Mouse (Mus musculus): ENCODE results near the gene Gm42715. TPM values are rescaled to one million over a fixed set of nuclear protein-coding genes. Genes with fewer than 3 reads are reported as not detected.
"Not testable (repeated sequence)": the region's sequence is repeated elsewhere in the genome, so short reads cannot be mapped to it uniquely, and the experiment has no call there.

Gm42715 gene
- 10 to 100 TPM; 19.6 to 20.2 TPM for total RNA-seq (2021)
- long read RNA-seq, experiment 1, partial matches to known transcripts: 0 of 6 reads
- long read RNA-seq, experiment 1, other reads (novel, unspliced or antisense): 6 of 6 reads
- long read RNA-seq, experiment 2, partial matches to known transcripts: 0 of 1 reads
- long read RNA-seq, experiment 2, other reads (novel, unspliced or antisense): 1 of 1 reads

DNA sequence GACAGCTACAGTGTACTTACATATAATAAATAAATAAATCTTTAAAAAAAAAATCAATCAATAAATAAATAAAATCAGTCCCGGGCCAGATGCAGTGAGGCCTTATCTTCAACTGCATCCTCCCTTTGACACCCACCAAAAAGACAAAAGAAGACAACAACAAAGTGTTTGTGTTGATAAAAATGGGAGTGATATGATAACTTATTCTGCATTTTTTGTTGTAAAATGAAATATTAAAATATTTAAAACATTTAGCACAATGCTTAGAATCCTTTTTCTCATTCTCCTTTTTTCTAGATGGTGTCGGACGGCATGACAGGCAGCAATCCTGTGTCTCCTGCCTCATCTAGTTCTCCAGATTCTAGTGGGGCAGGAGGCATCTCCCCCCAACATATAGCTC is at the start of gene Gm42715:
TSS of gene Gm42715 (plus strand) at position 301 of the 400 bp plus-strand sequence.
- DNase-seq: no peak

GRCm38 (mm10) chr7:127470011-127470715 is 49.2 kb upstream of the Gm42715 start:
- peak in 1 of 2 experiments; percentile 37 for DNase-seq

GRCm38 (mm10) chr7:127470743-127471645 is 48.4 kb upstream of the Gm42715 start:
- peak; percentile 92 for DNase-seq

DNA sequence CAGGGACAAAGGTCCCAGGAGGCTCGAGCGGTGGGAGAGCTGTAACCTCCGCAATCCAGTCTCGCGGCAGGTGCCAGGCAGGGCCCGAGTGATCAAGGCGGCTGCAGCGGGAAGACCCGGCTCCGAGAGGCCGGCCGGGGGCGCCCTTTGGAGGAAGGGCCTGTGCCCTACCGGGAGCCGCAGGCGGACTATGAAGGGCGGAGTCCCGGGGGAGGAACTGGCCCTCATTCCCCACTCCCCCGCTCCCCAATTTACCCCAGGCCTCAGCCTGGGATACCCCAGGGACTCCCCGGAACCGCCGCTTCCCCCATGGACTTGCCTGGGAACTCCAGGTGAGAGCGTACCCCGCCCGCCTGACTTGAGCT is 47.8 kb upstream of the Gm42715 start:
- DNase-seq: peak; percentile 49 to 75

DNA sequence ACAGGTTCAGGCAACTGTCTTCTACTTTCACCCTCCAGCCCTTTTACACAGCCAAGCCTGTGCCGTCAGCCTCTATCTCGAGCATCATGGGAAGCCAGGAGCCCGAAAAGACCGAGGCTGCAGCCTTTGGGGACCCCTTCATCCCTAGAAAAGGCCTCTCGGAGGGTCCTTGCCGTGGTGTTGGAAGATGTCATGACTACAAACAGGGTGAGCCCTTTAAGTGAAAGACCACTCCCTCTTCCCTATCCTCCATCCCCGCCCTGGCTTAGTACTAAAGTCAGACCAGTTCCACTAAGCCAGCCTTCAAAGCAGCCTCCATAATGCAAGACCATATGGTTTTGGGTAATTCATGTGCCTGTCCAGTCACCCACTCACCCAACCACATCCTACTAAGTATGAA is 47.3 kb upstream of the Gm42715 start:
- DNase-seq: no peak

- DNase-seq: no peak
These were observed 45.7 kb upstream of the Gm42715 start for GRCm38 (mm10) chr7:127473705-127474104.

DNA sequence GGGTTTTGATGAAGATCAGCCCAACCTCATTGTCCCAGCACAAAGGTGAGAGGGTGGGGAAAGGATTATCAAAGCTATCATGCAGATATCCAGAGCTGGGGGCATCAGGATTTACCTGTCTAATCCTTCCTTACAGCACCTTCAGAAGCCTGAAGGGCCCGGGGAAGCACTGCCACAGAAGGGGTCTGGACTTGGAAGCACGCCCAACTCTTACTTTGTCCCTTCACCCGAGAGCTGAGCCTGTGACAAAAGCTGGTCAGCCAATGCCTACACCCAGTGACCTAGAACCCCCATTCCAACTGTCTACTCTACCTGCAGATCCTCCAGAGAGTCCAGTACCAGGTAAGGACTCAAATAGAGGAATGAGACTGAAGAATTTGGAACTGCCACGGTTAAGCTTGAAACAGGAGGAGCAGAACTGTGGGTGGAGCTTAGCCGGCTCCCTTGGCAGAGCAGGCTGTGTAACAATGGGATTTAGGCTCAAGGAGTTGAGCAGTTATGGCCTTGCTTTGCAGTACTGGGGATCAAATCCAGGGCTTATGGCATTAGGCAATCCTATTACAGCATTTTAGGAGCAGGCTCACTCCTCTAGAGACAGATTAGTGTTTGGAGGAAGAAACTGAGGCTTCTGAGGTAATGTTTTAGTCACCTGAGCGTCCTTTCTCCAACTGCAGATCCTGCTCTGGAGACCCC is 44.9 kb upstream of the Gm42715 start:
- no peak for DNase-seq

GRCm38 (mm10) chr7:127475186-127475740 is 44.1 kb upstream of the Gm42715 start:
- DNase-seq: no peak

GRCm38 (mm10) chr7:127476336-127476735 is 43.0 kb upstream of the Gm42715 start:
- no peak for DNase-seq

DNA sequence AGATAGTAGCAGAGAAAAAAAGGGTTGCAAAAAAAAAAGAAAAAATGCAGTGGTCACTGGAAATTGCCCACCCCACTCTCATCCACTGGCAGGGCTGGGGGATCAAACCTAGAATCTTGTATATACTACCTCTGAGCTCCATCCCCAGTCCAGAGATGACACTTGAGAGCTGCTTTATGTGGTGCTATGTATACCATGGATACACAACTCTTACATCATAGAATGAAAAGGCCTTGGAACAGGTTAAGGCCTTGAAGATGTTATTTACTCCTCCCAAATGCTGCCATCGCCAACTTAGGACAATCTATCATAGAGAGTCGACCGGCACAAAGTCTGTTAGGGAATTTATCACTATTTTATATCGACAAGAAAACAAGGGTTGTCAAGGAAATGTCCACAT is 42.5 kb upstream of the Gm42715 start:
- DNase-seq: no peak

DNA sequence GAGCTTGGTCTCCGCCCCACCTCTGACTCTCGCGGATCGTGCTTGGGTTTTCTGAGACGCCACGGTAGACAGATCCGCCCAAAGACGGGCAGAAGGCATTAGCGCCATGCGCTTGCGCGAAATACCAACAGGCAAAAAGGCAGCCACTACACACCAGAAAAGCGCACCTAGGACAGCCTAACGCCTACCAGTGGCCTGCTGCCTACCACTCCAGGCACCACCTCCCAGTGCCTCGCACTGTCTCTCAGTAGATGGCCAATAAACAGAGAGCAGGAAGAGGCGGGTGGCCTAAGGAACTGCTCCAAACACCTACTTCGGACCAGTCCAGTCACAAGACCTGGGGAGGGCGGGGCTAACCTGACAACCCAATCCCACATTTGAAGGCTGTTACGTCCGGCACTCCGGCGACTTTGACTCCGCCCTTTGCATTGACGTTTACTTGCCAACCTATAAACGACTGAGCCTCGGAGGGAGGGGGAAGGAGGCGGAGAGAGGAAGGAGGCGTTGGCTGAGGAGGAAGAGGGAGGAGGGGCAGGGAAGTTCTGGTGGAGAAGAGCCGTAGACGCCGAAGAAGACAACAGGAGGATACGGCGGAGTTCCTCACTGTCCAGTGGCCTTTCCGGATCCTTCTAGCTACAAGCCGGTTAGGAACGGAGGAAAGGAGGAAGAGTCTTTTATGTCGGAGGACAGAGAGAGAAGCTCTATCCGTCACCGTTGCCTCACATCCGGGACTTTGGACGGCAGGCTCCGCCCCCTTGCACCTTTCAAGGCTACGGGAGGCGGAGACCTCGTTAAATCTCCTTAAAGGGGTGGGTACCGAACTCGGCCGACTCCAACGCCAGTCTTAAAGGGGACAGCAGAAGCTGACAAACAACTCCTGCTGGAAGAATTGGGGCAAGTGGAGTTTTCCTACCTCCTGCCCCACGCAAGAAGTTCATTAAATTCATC is 41.4 kb upstream of the Gm42715 start:
- DNase-seq: peak; percentile 98 to 99

DNA sequence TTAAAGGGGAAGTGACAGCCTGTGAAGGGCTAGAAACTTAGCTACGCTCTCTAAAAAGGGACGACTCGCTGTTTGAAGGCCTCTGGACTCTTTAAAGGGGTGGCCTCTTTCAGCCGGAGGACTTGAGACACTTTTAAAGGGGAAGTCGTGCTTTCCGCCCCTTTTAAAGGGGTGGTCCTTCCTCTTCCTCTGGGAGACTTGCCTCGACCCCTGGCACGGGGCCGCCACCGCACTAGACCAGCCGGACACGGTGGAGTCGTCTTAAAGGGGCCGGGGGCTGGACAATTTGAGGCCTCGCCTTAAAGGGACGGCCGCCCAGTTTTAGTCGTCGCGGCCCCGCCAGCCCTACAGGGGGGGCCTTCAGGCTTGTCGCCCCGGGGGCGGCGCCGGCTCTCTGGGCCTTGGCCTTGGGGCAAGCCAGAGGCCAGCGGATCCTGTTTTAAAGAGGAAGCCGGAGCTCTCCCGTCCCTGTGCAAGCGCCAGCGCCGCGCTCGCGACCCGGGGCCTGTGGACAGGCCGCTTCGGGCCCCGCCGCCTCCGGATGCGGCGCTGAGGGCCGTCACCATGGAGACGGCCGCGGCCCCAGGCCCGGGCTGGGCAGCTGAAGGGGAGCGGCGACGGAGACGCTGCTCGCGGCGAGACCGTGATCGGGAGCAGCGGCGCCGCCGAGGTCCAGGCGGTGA is 40.6 kb upstream of the Gm42715 start, which contains the start of gene Fbrs:
TSS of gene Fbrs (plus strand) at position 565 of the 683 bp plus-strand sequence.
- DNase-seq: peak; percentile 98

- DNase-seq: peak; percentile 25 to 51
These were observed 39.8 kb upstream of the Gm42715 start for GRCm38 (mm10) chr7:127479318-127480225.

GRCm38 (mm10) chr7:127480321-127480720 is 39.1 kb upstream of the Gm42715 start:
- no peak for DNase-seq

- DNase-seq: no peak
These were observed 34.0 kb upstream of the Gm42715 start for GRCm38 (mm10) chr7:127485416-127485815.

GRCm38 (mm10) chr7:127488364-127488763 is 31.0 kb upstream of the Gm42715 start:
- DNase-seq: not testable (repeated sequence)

DNA sequence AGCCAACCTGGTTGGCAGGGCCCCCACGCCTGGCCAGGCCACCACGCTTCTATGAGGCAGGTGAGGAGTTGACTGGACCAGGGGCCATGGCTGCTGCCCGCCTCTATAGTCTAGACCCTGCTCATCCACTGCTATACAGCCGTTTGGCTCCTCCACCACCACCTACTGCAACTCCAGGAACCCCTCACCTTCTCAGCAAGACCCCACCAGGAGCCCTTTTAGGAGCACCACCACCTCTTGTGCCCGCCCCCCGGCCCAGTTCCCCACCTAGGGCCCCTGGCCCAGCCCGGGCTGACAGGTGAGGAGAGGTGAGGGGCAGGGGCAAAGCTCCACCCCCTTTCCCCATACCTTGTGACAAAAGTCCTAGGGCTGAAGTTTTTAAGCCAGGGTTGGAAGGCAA is 29.4 kb upstream of the Gm42715 start:
- no peak for DNase-seq

GRCm38 (mm10) chr7:127491846-127492245 is 27.5 kb upstream of the Gm42715 start:
- DNase-seq: no peak

DNA sequence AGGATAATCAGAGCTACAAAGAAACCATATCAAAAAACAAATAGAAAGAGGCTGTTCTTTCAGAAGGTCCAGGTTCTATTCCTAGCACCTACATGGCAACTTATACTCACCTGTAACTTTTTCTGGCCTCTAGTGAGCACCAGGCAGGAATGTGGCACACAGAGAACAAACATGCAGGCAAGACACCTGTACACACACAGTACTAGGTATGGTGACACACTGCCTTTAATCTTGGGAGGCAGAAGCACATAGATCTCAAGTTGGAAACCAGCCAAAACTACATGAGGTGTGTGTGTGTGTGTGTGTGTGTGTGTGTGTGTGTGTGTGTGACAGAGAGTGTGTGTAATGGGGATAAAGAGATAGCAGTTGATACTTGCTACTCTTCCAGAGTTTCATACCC is 24.7 kb upstream of the Gm42715 start:
- no peak for DNase-seq

Measured in adrenal gland, postnatal 36 days (tissue).